Mouse (Mus musculus): ENCODE measurements at regions not wholly inside any gene's neighbourhood (a gene's known extent, or its start where the extent isn't known, plus 50 kb on each side); places are given as distances from the start of the nearest gene placed in this dataset.

DNA sequence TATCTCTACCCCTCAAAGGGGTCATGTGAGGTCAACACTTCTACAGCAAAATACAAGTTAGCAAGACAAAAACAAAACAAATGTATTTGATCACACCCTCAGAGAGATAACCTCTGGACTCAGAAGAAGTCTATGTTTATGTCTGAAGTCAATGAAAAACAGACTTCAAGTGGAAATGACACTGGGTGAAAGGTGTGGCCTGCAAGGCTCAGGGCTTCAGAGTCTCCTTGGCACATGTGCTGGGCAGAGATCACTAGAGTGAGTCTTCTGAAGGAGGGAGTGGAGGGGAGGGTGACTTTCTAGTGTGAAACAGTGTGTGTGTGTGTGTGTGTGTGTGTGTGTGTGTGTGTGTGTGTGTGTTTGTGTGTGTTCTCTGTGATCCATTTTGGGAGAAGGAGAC is 68.2 kb downstream of the Il12a start:
- no peak for ATAC-seq (ENCODE audit: low FRiP score)

DNA sequence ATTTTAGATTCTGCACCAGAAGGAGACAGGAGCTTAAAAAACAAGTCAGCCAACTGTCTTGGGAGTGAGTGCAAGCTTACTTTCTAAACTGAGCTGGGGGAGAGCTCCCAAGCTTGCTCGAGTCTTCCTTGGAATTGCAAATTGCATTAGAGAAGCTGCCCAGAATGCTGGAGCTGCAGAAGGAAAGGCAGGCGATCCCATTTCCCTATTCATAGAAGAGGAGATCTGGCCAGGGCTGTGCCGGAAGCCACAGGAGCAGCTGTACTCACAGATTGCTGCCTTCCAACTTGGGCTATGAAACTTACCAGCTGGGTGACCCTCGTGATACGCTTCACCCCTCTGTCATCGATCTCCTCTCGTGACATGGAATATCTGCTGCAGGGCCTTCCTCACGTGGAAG is 68.9 kb downstream of the Il12a start:
- no peaks in the 10 kb centered on the region for H3K9me3 ChIP-seq (ENCODE audit: low read length)
- H3K27me3 ChIP-seq (ENCODE audit: insufficient read depth, low read length): no peaks in the 10 kb centered on the region
- H3K4me2 ChIP-seq (ENCODE audit: low read depth, low read length, poor library complexity, severe bottlenecking): no peak overlapping the region
- H3K36me3 ChIP-seq (ENCODE audit: insufficient read depth, low read length): no peaks in the 10 kb centered on the region
- ATAC-seq (ENCODE audit: low FRiP score) (no peak), DNase-seq (ENCODE audit: low spot score) (no peak)
- no peak overlapping the region for H3K9ac ChIP-seq (replicated peaks; ENCODE audit: low read length, poor library complexity, severe bottlenecking)
- 59% methylated on average over 8 of the region's 8 CpGs for WGBS
- no peak overlapping the region for H3K27ac ChIP-seq (ENCODE audit: low read depth, low read length)
- H3K4me1 ChIP-seq (ENCODE audit: insufficient read depth, low read length): no peaks in the 10 kb centered on the region
- TF ChIP-seq CTCF (IDR thresholded peaks at IDR 0.05): no peak
- no peak overlapping the region for H3K4me3 ChIP-seq (ENCODE audit: low read depth, low read length)

More for the DNA sequence above, 68.2 kb downstream of the Il12a start:
- Histone ChIP-seq H3K4me1 (ENCODE audit: insufficient read depth, low read length) (no peaks in the 10 kb centered on the region), H3K27me3 (ENCODE audit: insufficient read depth, low read length) (no peaks in the 10 kb centered on the region), H3K27ac (ENCODE audit: low read depth, low read length) (no peak overlapping the region), H3K4me3 (ENCODE audit: low read depth, low read length) (no peak overlapping the region), H3K9ac (replicated peaks; ENCODE audit: low read length, poor library complexity, severe bottlenecking) (no peak overlapping the region), H3K9me3 (ENCODE audit: low read length) (no peaks in the 10 kb centered on the region), H3K4me2 (ENCODE audit: low read depth, low read length, poor library complexity, severe bottlenecking) (no peak overlapping the region), H3K36me3 (ENCODE audit: insufficient read depth, low read length) (no peaks in the 10 kb centered on the region)
- TF ChIP-seq CTCF (IDR thresholded peaks at IDR 0.05): no peak
- no peak for DNase-seq (ENCODE audit: low spot score)

DNA sequence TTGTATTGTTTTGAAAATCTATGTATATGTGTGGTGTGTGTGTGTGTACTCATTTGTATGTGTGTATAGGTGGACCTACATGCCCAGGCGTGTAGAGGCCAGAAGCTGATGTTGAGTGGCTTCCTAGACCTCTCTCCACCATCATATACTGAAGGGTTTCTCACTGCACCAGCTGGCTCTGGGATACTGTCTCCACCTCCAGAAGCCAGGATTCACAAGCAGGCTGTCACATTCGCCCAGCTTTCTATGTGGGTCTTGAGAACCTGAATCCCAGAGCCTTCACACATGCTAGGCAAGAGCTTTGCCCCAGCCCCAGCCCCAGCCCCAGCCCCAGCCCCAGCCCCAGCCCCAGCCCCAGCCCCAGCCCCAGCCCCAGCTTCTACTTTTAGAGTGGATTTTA is 70.4 kb downstream of the Il12a start:
- Histone ChIP-seq H3K4me1 (ENCODE audit: insufficient read depth, low read length) (no peaks in the 10 kb centered on the region), H3K4me2 (ENCODE audit: low read depth, low read length, poor library complexity, severe bottlenecking) (no peak overlapping the region), H3K27me3 (ENCODE audit: insufficient read depth, low read length) (no peaks in the 10 kb centered on the region), H3K36me3 (ENCODE audit: insufficient read depth, low read length) (no peaks in the 10 kb centered on the region), H3K27ac (ENCODE audit: low read depth, low read length) (no peak overlapping the region), H3K9ac (replicated peaks; ENCODE audit: low read length, poor library complexity, severe bottlenecking) (no peak overlapping the region), H3K9me3 (ENCODE audit: low read length) (no peaks in the 10 kb centered on the region), H3K4me3 (ENCODE audit: low read depth, low read length) (no peak overlapping the region)
- 89% methylated on average over 2 of the region's 2 CpGs for WGBS
- no peak for ATAC-seq (ENCODE audit: low FRiP score)
- no peak for DNase-seq (ENCODE audit: low spot score)
- TF ChIP-seq CTCF (IDR thresholded peaks at IDR 0.05): no peak

DNA sequence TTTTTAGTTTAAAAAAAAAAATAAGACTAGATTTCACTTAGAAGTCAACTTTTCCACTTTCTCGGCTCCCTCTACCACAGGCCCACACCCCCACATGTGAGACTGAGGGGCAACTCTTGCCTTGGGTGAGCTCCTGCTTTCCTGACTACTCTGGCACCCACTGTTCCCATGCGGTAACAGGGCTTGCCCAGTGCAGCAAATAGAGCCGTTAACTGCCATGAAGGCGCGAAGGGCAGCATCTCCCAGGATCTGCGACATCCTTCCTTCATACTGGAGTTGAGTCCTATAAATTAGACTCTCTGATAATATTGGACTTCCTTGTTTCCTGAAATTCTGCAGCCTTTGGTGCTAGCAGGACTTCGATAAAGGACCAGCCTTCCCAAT is 70.8 kb downstream of the Il12a start:
- ATAC-seq (ENCODE audit: low FRiP score): no peak
- no peak for DNase-seq (ENCODE audit: low spot score)
- Histone ChIP-seq H3K9ac (replicated peaks; ENCODE audit: low read length, poor library complexity, severe bottlenecking) (no peak overlapping the region), H3K27ac (ENCODE audit: low read depth, low read length) (no peak overlapping the region), H3K4me3 (ENCODE audit: low read depth, low read length) (no peak overlapping the region), H3K9me3 (ENCODE audit: low read length) (no peaks in the 10 kb centered on the region), H3K4me1 (ENCODE audit: insufficient read depth, low read length) (no peaks in the 10 kb centered on the region), H3K36me3 (ENCODE audit: insufficient read depth, low read length) (no peaks in the 10 kb centered on the region), H3K4me2 (ENCODE audit: low read depth, low read length, poor library complexity, severe bottlenecking) (no peak overlapping the region), H3K27me3 (ENCODE audit: insufficient read depth, low read length) (no peaks in the 10 kb centered on the region)
- TF ChIP-seq CTCF (IDR thresholded peaks at IDR 0.05): no peak
- WGBS: 74% methylated on average over 7 of the region's 7 CpGs

DNA sequence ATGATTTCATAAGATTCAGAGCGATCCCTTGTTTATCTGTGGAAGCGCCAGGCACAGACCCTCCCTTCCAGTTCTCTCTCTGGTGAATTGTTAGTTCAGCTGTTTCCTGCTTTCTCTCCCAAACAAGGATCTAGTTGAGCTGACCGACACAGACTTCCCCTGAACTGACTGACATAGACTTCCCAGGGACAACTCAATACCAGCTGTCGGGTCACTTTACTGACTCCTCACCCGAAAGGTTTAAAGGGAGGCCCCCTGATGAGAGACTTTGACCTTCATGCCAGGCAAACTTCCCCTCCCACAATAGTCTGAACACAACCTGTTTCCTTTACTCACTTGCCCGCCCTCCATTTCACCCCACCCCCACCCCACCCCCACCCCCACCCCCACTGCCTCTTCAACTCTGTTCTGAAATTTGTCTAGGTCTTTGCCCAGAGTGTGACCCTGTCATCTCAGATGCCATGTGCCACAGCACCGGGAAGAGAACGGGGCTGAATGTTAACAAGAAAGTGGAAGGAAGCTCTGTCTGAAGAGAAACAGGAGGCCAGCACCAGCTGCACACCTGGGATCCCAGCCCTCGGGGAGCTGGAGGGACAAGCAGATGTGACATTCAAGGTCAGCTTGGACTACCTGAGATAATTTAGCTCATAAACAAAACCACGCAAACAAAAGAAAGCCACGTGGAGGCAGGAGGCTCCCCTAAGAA is 71.3 kb downstream of the Il12a start:
- no peaks in the 10 kb centered on the region for H3K36me3 ChIP-seq (ENCODE audit: insufficient read depth, low read length)
- H3K4me1 ChIP-seq (ENCODE audit: insufficient read depth, low read length): no peaks in the 10 kb centered on the region
- no peak overlapping the region for H3K9ac ChIP-seq (replicated peaks; ENCODE audit: low read length, poor library complexity, severe bottlenecking)
- no peak for TF ChIP-seq CTCF (IDR thresholded peaks at IDR 0.05)
- WGBS: 39% methylated on average over 11 of the region's 11 CpGs
- H3K27me3 ChIP-seq (ENCODE audit: insufficient read depth, low read length): no peaks in the 10 kb centered on the region
- no peak overlapping the region for H3K27ac ChIP-seq (ENCODE audit: low read depth, low read length)
- no peaks in the 10 kb centered on the region for H3K9me3 ChIP-seq (ENCODE audit: low read length)
- ATAC-seq (ENCODE audit: low FRiP score) (no peak), DNase-seq (ENCODE audit: low spot score) (no peak)
- H3K4me3 ChIP-seq (ENCODE audit: low read depth, low read length): no peak overlapping the region
- no peak overlapping the region for H3K4me2 ChIP-seq (ENCODE audit: low read depth, low read length, poor library complexity, severe bottlenecking)

DNA sequence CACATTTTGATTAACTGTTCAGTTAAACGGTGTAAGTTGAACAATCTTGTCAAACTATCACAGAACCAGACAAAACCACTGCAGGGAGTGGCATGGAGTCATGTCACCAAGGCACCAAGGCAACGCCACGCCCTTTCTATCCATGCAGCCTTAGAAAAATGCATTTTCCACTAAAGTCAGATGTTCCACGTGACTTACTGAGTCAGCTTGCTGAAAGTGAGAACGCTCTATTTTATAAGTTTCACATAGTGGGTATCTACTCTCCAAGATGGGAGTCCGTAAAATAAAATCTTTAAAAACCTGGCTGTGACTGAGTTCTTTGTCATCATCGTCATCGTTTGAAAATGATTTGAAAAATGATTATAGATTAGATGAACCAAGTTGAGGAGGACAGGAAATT is 72.5 kb downstream of the Il12a start:
- no peaks in the 10 kb centered on the region for H3K4me1 ChIP-seq (ENCODE audit: insufficient read depth, low read length)
- H3K4me2 ChIP-seq (ENCODE audit: low read depth, low read length, poor library complexity, severe bottlenecking): no peak overlapping the region
- no peak overlapping the region for H3K9ac ChIP-seq (replicated peaks; ENCODE audit: low read length, poor library complexity, severe bottlenecking)
- WGBS: 88% methylated on average over 8 of the region's 8 CpGs
- ATAC-seq (ENCODE audit: low FRiP score): no peak
- H3K4me3 ChIP-seq (ENCODE audit: low read depth, low read length): no peak overlapping the region
- TF ChIP-seq CTCF (IDR thresholded peaks at IDR 0.05): no peak
- no peak for DNase-seq (ENCODE audit: low spot score)
- H3K27me3 ChIP-seq (ENCODE audit: insufficient read depth, low read length): no peaks in the 10 kb centered on the region
- H3K9me3 ChIP-seq (ENCODE audit: low read length): no peaks in the 10 kb centered on the region
- no peak overlapping the region for H3K27ac ChIP-seq (ENCODE audit: low read depth, low read length)
- H3K36me3 ChIP-seq (ENCODE audit: insufficient read depth, low read length): no peaks in the 10 kb centered on the region
